Mouse (Mus musculus) heart, adult 2 months (tissue): ENCODE data around the gene Ikzf2.

ENCODE experiments used
- CTCF ChIP-seq: fragments of 200-600 bp; IDR thresholded peaks from 2 replicates; pipeline ENCODE4 v1.8.1; 2022; ENCODE audit warnings: antibody characterized with exemption, mild to moderate bottlenecking, moderate library complexity
- EP300 ChIP-seq: fragments of 200-500 bp; IDR thresholded peaks from 2 replicates; pipeline ENCODE4 v1.6.1; 2011; ENCODE audit warnings: low read depth, low read length, control low read depth; ENCODE audit not compliant: insufficient read depth
- POLR2A ChIP-seq: fragments of 200-500 bp; IDR thresholded peaks from 2 replicates; pipeline ENCODE4 v1.6.1; 2011; ENCODE audit warnings: mild to moderate bottlenecking, low read depth, low read length, control low read depth; ENCODE audit not compliant: insufficient read depth

DNA sequence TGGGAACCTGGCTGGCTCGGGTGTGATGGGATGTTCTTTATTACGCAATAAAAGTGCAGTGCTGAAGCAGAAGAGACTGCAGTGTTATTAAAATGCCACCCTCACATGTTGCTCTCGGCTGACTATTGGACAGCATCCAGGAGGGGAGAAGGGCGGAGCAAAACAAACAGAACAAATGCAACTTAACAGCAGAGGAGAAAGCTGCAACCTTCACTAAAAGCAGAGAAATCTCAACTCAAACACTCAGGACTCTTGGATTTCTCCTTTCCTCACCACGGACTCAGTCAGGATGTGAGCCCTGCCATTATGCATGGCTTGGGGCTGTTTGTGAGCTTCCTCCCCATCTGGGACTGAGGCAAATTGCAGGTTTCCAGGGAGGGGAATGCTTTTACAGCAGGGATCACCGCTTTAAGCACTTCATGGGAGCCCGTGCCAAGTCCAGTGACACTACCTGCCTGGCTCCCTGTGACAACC lies 95.7 kb downstream of the Ikzf2 start:
- TF ChIP-seq POLR2A (no peak), CTCF (no peak), EP300 (no peak)
